Mouse (Mus musculus) olfactory bulb, adult 2 months (tissue): ENCODE measurements around the gene Apoc1.

ENCODE experiments used
- CTCF ChIP-seq: fragments of 200-500 bp; IDR thresholded peaks from 2 replicates; pipeline ENCODE4 v1.5.1; 2012; ENCODE audit warnings: low read depth, mild to moderate bottlenecking, low read length, moderate library complexity; ENCODE audit not compliant: insufficient read depth
- POLR2A ChIP-seq: fragments of 200-500 bp; IDR thresholded peaks from 2 replicates; pipeline ENCODE4 v1.6.1; 2012; ENCODE audit warnings: mild to moderate bottlenecking, low read depth, low read length, moderate library complexity; ENCODE audit not compliant: insufficient read depth

GRCm38 (mm10) chr7:19680702-19681101 is 11.8 kb downstream of the Apoc1 start:
- TF ChIP-seq CTCF (no peak), POLR2A (no peak)
